Mouse (Mus musculus) CH12.LX (cell line): Measurements from ENCODE around the gene Ebi3.

Source experiments
- BHLHE40 ChIP-seq: IDR thresholded peaks from 2 replicates; pipeline ENCODE4 v1.6.1; 2011; ENCODE audit warnings: mild to moderate bottlenecking, low read depth, low read length, improper control_type of control experiment
- CHD2 ChIP-seq: IDR thresholded peaks from 2 replicates; pipeline ENCODE4 v1.6.1; 2011; ENCODE audit warnings: low read length, improper control_type of control experiment
- CTCF ChIP-seq, 2 experiments: IDR thresholded peaks in 1 of 2; conservative IDR thresholded peaks in 1 of 2; 2 replicates each; pipeline ENCODE4 v1.5.1; 2011 to 2012; ENCODE audit warnings: low read depth in 2 of 2, low read length in 2 of 2, improper control_type of control experiment in 1 of 2, inconsistent platforms in 1 of 2, mild to moderate bottlenecking in 1 of 2, moderate library complexity in 1 of 2
- E2F4 ChIP-seq: IDR thresholded peaks from 2 replicates; pipeline ENCODE4 v1.6.1; 2011; ENCODE audit warnings: low read depth, low read length, improper control_type of control experiment; ENCODE audit not compliant: insufficient replicate concordance
- EP300 ChIP-seq: IDR thresholded peaks from 2 replicates; pipeline ENCODE4 v1.6.1; 2011; ENCODE audit warnings: low read length, improper control_type of control experiment
- HCFC1 ChIP-seq: IDR thresholded peaks from 2 replicates; pipeline ENCODE4 v1.6.1; 2012; ENCODE audit warnings: low read depth, mild to moderate bottlenecking, inconsistent platforms, low read length, improper control_type of control experiment
- KAT2A ChIP-seq: IDR thresholded peaks from 2 replicates; pipeline ENCODE4 v1.6.1; 2012; ENCODE audit warnings: low read length, improper control_type of control experiment, inconsistent platforms; ENCODE audit not compliant: insufficient replicate concordance
- MAZ ChIP-seq: IDR thresholded peaks from 2 replicates; pipeline ENCODE4 v1.6.1; 2012; ENCODE audit warnings: low read depth, mild to moderate bottlenecking, inconsistent platforms, low read length, improper control_type of control experiment, moderate library complexity
- NRF1 ChIP-seq: IDR thresholded peaks from 2 replicates; pipeline ENCODE4 v1.6.1; 2014; ENCODE audit warnings: low read depth, mild to moderate bottlenecking, inconsistent platforms, low read length, improper control_type of control experiment, moderate library complexity
- POLR2A ChIP-seq: IDR thresholded peaks from 2 replicates; pipeline ENCODE4 v1.6.1; 2011; ENCODE audit warnings: low read depth, mild to moderate bottlenecking, improper control_type of control experiment, low read length
- TCF12 ChIP-seq: IDR thresholded peaks from 2 replicates; pipeline ENCODE4 v1.6.1; 2014; ENCODE audit warnings: low read depth, mild to moderate bottlenecking, inconsistent platforms, low read length, improper control_type of control experiment
- UBTF ChIP-seq: IDR thresholded peaks from 2 replicates; pipeline ENCODE4 v1.6.1; 2012; ENCODE audit warnings: low read depth, mild to moderate bottlenecking, inconsistent platforms, low read length, improper control_type of control experiment, moderate library complexity
- USF2 ChIP-seq: conservative IDR thresholded peaks from 2 replicates; pipeline ENCODE4 v1.6.1; 2011; ENCODE audit warnings: low read depth, low read length, improper control_type of control experiment
- ZMIZ1 ChIP-seq: IDR thresholded peaks from 2 replicates; pipeline ENCODE4 v1.6.1; 2012; ENCODE audit warnings: low read depth, mild to moderate bottlenecking, inconsistent platforms, low read length, improper control_type of control experiment

- no peak for TF ChIP-seq POLR2A
- TF ChIP-seq HCFC1, result no peak
- TF ChIP-seq MAZ, result no peak
- TF ChIP-seq CTCF (conservative IDR thresholded peaks at IDR 0.05 in 1 of 2, IDR thresholded peaks at IDR 0.05 in 1 of 2; ENCODE audit: low read depth in 2 of 2, low read length in 2 of 2), result no peak
- TF ChIP-seq EP300, result no peak
- no peak for TF ChIP-seq NRF1
- no peak for TF ChIP-seq TCF12
- TF ChIP-seq UBTF, result no peak
- TF ChIP-seq CHD2, result no peak
- no peak for TF ChIP-seq BHLHE40
- TF ChIP-seq USF2, result no peak
- no peak for TF ChIP-seq E2F4
- TF ChIP-seq KAT2A, result no peak
- TF ChIP-seq ZMIZ1, result no peak
These were observed 14.7 kb downstream of the Ebi3 start for GRCm38 (mm10) chr17:55967186-55967585.
